Mouse (Mus musculus) liver, adult 2 months (tissue): ENCODE measurements around the gene Gm28230.

Experiments
- CTCF ChIP-seq: fragments of 200-500 bp; IDR thresholded peaks from 2 replicates; pipeline ENCODE4 v1.5.1; 2011; ENCODE audit warnings: low read depth, low read length, control low read depth
- POLR2A ChIP-seq: fragments of 200-500 bp; IDR thresholded peaks from 2 replicates; pipeline ENCODE4 v1.6.1; 2011; ENCODE audit warnings: low read length, control low read depth; ENCODE audit not compliant: insufficient read depth; ENCODE audit errors: extremely low read depth

GRCm38 (mm10) chr2:74692808-74693431 is 33.6 kb upstream of the Gm28230 start:
- TF ChIP-seq CTCF (no peak), POLR2A (no peak)
